Mouse (Mus musculus) spleen, postnatal 4 days (tissue): ENCODE measurements around the gene 1700020D05Rik.
"Not testable (repeated sequence)": the region's sequence is repeated elsewhere in the genome, so short reads cannot be mapped to it uniquely, and the experiment has no call there.

ENCODE experiments used
- DNase-seq, 2 experiments: peaks; one replicate each; pipeline ENCODE4 v3.0.0; 2022; ENCODE audit warnings: low spot score in 2 of 2

1700020D05Rik gene

GRCm38 (mm10) chr19:5495353-5496051 lies 8.1 kb downstream of the 1700020D05Rik start:
- DNase-seq: peak in 1 of 2 experiments; percentile 63

- no peak for DNase-seq
These were observed 9.3 kb downstream of the 1700020D05Rik start for GRCm38 (mm10) chr19:5494314-5494713.

GRCm38 (mm10) chr19:5493301-5493721 lies 10.3 kb downstream of the 1700020D05Rik start:
- peak in 1 of 2 experiments; percentile 62 for DNase-seq

- no peak for DNase-seq
These were observed 10.9 kb downstream of the 1700020D05Rik start for GRCm38 (mm10) chr19:5492641-5493040.

- peak; percentile 84 to 92 for DNase-seq
These were observed 12.5 kb downstream of the 1700020D05Rik start for GRCm38 (mm10) chr19:5490898-5491708.

- peak; percentile 94 to 96 for DNase-seq
These were observed 13.2 kb downstream of the 1700020D05Rik start, which contains the start of gene Cfl1 for GRCm38 (mm10) chr19:5490313-5490897. Cfl1 (plus strand) TSS chr19:5490455.

- not testable (repeated sequence) for DNase-seq
These were observed 13.9 kb downstream of the 1700020D05Rik start for GRCm38 (mm10) chr19:5489721-5490120.

- DNase-seq: peak; percentile 97
These were observed 14.6 kb downstream of the 1700020D05Rik start for GRCm38 (mm10) chr19:5488878-5489571.

- DNase-seq: peak; percentile 96 to 99
These were observed 15.6 kb downstream of the 1700020D05Rik start, which contains the start of gene Mus81 for GRCm38 (mm10) chr19:5487768-5488550. Mus81 (minus strand) TSS chr19:5488402.

GRCm38 (mm10) chr19:5486771-5487170 lies 16.8 kb downstream of the 1700020D05Rik start:
- no peak for DNase-seq

- DNase-seq: no peak
These were observed 17.3 kb downstream of the 1700020D05Rik start for GRCm38 (mm10) chr19:5486286-5486685.

GRCm38 (mm10) chr19:5485821-5486220 lies 17.8 kb downstream of the 1700020D05Rik start:
- no peak for DNase-seq

- no peak for DNase-seq
These were observed 18.2 kb downstream of the 1700020D05Rik start for GRCm38 (mm10) chr19:5485371-5485770.

GRCm38 (mm10) chr19:5484496-5484895 lies 19.1 kb downstream of the 1700020D05Rik start:
- DNase-seq: no peak

GRCm38 (mm10) chr19:5483386-5484359 lies 19.9 kb downstream of the 1700020D05Rik start:
- DNase-seq: no peak

- DNase-seq: no peak
These were observed 22.2 kb downstream of the 1700020D05Rik start for GRCm38 (mm10) chr19:5481398-5481797.

GRCm38 (mm10) chr19:5480016-5480415 lies 23.6 kb downstream of the 1700020D05Rik start:
- DNase-seq: no peak

- no peak for DNase-seq
These were observed 25.8 kb downstream of the 1700020D05Rik start for GRCm38 (mm10) chr19:5477668-5478300.

GRCm38 (mm10) chr19:5477004-5477667 lies 26.5 kb downstream of the 1700020D05Rik start:
- DNase-seq: no peak
